Mouse (Mus musculus): ENCODE results near the gene Tgif1.
"Not testable (repeated sequence)": the region's sequence is repeated elsewhere in the genome, so short reads cannot be mapped to it uniquely, and the experiment has no call there.

Tgif1 gene

DNA sequence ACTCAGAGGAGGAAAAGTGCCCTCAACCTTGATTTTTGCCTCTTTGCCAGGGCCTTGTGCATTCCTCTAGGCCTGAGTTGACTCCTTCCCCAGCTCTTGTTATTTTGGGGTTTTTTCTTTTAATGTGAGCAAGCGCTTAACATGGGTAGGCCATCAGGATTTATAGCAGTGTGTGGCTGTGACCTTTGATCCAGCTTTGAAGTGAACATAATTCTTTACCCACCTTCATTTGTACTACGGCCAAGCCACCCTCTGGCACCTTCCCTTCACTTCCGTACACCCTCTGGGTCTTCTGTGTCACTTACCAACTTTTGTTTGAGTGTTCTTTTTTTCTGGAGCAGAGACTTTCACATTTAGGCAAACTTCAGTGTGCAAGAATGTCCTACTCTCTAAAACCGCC, 10.1 kb downstream of the Tgif1 start:
- DNase-seq (ENCODE audit: low read depth): no peak

DNA sequence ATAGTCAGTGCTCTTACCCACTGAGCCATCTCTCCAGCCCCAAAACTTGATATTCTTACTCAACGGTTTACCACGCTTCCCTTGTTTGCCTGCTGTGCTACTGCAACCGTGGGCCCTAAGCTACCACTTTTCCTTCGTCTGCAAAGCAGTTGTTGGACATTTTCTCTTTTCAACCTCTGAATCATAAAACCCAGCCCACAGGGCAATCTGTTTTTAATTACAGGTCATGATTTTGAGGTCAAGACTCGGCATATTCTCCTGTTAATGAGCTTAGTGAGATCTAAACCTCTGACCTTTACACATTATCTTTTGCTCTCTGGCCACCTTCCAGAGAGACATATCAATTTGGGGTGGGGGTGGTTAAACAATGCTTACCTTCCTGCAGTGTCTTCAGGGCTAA, 14.8 kb downstream of the Tgif1 start:
- DNase-seq (ENCODE audit: low read depth): no peak

- DNase-seq (ENCODE audit: low read depth): no peak
These were observed 15.3 kb downstream of the Tgif1 start for GRCm38 (mm10) chr17:70838031-70838430.

- not testable (repeated sequence) for DNase-seq (ENCODE audit: low read depth)
These were observed 15.9 kb downstream of the Tgif1 start for GRCm38 (mm10) chr17:70837474-70837873.

- DNase-seq (ENCODE audit: low read depth): no peak
These were observed 16.5 kb downstream of the Tgif1 start for GRCm38 (mm10) chr17:70836820-70837219.

DNA sequence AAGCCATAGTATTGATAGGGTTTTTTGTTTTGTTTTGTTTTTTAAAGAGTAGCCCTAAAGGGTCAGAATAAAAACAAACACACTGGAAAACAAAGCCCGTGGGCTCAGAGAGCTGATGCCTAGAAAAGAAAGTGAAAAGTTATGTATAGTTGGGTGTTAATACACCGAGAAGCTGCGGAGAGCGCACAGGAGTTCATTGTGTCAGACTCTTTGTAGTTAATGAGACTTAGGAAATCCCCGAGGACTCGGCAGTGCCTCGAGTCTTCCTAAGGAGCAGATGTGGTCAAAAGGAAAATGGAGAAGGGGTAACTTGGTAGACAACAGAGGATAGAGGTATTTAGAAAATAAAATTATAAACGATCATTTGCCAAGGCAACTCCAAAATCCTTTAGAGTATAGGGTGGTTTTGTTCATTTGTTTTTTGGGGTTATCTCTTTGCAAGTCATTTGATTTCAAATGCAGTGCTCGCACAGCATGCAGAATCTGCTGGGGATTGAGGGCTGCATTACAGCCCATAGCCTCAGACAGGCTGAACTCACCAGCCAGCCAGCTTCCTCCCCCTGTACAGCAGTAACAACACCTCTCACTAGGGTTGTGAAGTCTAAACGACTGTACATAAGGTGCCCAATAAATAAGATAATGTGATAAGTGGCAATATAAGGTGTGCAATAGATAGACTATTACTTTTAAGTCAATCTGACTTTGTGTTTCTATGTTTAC, 18.1 kb downstream of the Tgif1 start:
- DNase-seq (ENCODE audit: low read depth): no peak

DNA sequence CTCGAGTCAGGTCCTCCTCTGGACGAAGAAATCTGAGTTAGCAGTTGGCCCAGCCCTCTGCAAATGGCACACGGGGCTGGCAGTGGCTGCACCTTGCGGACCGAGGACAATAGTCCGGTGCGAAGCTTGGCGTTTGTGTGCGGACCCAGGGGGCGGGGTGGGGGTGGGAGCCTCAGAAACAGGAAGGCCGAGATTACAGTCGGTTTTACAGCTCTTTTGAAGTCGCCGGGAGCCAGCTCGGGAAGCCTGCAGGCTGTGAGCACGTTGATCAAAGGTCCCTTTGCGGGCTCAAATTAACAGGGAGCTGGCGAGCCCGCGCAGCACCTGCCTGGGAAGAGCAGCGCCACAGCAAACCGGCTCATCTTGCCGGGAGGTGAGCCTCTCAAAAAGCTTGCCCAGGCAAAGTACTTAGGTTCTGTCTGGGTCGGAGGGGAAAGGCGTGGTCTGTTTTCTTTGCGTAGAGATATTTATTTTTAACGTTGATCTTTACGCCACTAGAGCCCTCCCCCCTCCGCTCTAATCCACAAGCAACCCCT, 18.8 kb downstream of the Tgif1 start:
- no peak for DNase-seq (ENCODE audit: low read depth)

- no peak for DNase-seq (ENCODE audit: low read depth)
These were observed 20.8 kb downstream of the Tgif1 start for GRCm38 (mm10) chr17:70832544-70832943.

DNA sequence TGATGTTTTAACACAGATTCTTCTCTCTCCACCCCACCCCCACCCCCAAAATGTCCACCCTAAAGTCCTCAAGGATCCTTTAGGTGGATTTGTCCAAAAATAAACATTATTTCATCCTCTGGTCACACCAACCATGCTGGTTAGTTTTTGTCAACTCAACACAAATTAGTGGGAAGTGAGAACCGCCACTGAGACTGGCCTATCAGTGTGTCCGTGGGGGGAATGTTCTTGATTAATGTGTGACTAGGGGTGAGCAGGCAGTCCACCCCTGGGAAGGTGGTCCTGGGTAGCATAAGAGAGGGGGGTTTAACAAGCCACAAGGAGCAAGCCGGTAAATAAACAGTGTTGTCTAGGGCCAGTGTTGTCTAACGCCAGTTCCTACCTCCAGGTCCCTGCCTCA, 21.8 kb downstream of the Tgif1 start:
- DNase-seq (ENCODE audit: low read depth): no peak

DNA sequence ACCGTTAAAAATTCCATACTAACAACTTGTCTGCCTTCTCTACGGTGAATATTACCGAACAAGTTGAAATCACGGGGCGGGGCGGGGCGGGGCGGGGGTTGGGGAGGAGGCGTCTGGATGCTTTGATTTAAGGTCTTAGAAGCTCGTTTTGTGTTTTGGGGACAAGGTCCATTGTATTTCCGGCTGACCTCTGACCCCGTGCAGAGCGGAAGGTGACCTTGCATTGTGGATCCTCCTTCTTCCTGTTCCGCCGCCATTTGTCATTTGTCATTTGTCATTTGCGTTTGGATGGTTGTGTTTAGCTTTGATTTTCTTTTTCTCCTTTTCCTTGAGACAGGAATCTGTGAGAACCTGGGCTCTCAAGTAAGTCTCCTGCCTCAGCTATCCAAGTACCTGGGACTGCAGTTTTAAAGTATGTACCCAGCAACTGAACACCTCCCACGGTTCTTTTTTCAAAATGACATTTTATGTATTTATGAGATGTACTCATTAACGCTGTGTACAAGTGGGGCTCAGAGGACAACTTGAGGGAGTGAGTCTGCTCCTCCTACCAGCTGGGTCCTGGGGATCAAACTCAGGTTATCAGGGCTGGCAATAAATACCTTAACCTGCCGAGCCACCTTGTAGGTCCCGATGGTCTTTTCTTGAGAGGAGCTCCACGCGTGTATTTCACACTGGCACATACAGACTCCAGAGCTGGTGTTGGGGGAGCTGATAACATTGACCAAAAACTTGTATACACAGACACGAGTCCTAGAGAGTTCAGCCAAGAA, 23.2 kb downstream of the Tgif1 start:
- no peak for DNase-seq (ENCODE audit: low read depth)

- no peak for DNase-seq (ENCODE audit: low read depth)
These were observed 24.1 kb downstream of the Tgif1 start for GRCm38 (mm10) chr17:70829217-70829616.

- DNase-seq (ENCODE audit: low read depth): no peak
These were observed 24.8 kb downstream of the Tgif1 start for GRCm38 (mm10) chr17:70828569-70828968.

DNA sequence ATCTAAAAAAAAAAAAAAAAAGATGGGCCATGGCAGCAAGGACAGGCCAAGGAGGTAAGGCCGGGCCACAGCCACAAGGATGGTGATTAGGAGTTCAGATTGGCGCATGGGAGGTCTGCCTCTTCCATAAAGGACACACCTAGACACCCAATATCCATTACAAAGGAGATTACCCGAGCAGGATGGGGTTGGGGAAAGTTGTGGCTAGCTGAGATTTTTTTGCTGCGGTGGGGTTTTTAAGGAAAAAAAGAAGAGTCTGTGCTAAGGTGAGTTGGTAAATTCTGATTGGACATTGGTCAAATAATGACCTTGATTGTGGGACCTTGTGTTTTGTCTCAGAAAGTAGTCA, 25.2 kb downstream of the Tgif1 start:
- no peak for DNase-seq (ENCODE audit: low read depth)

DNA sequence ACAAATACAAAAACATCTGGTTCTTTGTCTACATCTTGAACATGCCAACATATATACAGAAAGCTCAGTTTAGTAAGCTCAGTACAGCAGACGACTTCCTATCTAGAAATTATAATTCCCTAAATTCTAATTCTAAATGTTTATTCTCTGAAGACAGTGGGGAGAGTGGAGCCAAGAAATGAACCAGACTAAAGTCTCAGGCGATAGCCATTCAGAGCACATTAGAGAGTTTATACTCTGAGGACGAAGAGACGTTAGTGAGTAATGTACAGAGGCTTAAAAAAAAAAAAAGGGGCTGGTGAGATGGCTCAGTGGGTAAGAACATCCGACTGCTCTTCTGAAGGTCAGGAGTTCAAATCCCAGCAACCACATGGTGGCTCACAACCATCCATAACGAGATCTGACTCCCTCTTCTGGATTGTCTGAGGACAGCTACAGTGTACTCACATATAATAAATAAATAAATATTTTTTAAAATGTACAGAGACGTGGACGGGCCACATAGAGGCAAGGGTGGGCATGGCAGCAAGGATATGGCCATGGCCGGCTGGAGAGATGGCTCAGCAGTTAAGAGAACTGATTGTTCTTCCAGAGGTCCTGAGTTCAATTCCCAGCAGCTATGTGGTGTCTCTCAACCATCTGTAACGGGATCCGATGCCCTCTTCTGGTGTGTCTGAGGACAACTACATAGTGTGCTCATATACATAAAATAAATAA, 25.7 kb downstream of the Tgif1 start:
- not testable (repeated sequence) for DNase-seq (ENCODE audit: low read depth)

GRCm38 (mm10) chr17:70826227-70826626, 27.1 kb downstream of the Tgif1 start:
- no peak for DNase-seq (ENCODE audit: low read depth)

GRCm38 (mm10) chr17:70823083-70823482, 30.3 kb downstream of the Tgif1 start:
- DNase-seq (ENCODE audit: low read depth): no peak

DNA sequence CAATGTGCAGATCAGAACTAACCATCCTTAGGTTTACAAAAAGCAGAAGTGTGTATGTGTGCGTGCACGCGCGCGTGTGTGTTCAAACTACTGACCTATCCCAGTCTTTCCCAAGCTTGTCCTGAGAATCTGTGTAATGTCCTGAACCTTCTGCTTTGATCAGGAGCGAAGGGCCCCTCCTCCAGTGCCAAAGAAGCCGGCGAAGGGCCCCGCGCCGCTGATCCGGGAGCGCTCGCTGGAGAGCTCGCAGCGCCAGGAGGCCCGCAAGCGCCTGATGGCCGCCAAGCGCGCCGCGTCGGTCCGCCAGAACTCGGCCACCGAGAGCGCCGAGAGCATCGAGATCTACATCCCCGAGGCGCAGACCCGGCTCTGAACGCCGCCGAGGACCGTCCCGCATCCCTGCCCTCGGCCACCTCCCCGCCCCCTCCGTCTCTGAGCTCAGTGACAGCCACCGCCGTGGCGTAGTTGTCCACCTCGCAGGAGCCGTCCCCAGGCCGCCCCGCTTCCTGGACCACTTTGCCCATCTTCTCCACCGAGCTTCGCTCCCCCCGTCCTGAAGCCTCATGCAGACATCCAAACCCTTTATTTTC, 35.4 kb downstream of the Tgif1 start:
- DNase-seq (ENCODE audit: low read depth): no peak

- DNase-seq (ENCODE audit: low read depth): no peak
These were observed 38.3 kb downstream of the Tgif1 start for GRCm38 (mm10) chr17:70815001-70815400.

GRCm38 (mm10) chr17:70810795-70811194, 42.6 kb downstream of the Tgif1 start:
- DNase-seq (ENCODE audit: low read depth): no peak

DNA sequence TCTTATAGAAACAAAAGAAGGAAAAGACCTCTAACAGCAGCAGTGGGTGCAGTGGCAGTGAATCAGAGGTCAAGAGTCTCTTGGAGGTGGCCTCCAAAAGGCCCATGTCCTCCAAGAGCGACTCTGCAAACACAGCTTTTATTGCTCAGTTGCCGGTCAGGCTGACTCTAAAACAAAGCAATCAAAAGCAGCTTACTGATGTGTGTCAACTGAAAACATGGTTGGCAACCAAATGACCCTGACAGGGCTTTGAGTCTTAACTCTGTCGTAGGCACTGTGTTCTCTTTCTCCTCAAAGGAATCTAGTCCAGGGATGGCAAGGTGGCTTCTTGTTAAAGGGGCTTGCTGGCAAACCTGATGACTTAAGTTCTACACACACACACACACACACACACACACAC, 43.6 kb downstream of the Tgif1 start:
- DNase-seq (ENCODE audit: low read depth): no peak

DNA sequence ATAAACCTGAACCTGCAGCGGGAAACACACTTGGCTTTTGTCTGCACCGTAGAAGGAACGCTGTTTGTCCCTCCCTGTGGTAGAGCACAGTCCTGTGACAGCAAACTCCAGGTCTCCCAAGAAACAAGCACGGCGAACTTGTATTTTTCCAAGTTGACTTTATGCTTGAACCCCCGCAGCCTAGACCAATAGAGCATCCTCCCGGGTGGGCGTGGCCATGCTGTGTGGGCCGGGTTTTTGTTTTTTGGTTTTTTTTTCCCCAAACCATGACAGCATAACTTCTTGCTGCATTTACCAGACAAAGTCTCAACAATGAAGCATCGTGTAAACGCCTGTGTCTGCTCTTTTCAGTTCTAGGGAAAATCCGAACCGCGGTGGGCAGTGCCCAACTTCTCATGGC, 44.5 kb downstream of the Tgif1 start:
- DNase-seq (ENCODE audit: low read depth): no peak

DNA sequence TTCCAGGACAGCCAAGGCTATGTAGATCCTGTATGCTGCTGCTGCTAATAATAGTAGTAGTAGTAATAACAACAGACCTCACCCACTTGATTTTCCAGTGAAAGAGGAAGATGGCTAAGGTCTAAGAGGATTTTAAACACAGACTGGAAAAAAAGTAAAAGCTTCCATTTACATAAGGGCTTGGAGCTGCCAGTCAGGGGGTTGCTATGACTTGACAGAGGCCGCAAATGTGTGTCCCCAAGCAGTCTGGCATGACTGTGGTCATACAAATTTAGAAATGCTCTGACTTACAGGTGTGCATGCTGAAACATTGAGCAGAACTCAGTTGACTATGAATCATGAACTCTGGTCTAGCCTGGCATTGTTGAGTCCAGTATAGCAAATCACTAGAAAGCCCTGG, 45.5 kb downstream of the Tgif1 start:
- no peak for DNase-seq (ENCODE audit: low read depth)
